Mouse (Mus musculus): ENCODE results near the gene Celsr2. TPM values are rescaled to one million over a fixed set of nuclear protein-coding genes. Genes with fewer than 3 reads are reported as not detected.

Gene Celsr2
- total RNA-seq (2021), result 100 to 1,000 TPM; 177 to 179 TPM
- long read RNA-seq, partial matches to known transcripts, result 25 of 49 reads
- long read RNA-seq, other reads (novel, unspliced or antisense), result 24 of 49 reads

GRCm38 (mm10) chr3:108414857-108415830 is at the start of gene Celsr2:
Gene Celsr2, minus strand, starts transcription at chr3:108415552.
- peak; percentile 54 to 63 for DNase-seq (ENCODE audit: low spot score in 2 of 2)

GRCm38 (mm10) chr3:108458866-108459265 is 43.5 kb upstream of the Celsr2 start:
- DNase-seq (ENCODE audit: low spot score in 2 of 2), result no peak

- no peak for DNase-seq (ENCODE audit: low spot score in 2 of 2)
These were observed 43.0 kb upstream of the Celsr2 start for GRCm38 (mm10) chr3:108458380-108458779.

DNA sequence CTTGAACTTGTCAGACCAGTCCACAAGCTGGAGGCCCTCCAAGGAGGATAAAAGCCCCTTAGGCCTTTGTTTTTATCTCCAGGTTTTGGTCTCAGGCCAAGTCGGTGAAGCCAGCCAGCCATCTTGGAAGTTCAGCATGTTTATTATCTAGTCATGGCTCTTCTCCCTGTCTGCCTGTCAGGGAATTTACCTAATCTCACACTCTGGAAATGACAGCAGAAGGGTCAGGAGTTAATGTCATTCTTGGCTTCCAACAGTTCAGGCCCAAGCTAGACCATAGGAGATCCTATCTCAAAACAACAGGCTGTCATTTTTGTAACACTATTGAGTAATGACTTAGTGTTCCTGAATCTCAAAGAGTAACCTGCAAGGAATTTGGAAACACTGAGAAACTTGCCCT is 38.8 kb upstream of the Celsr2 start:
- DNase-seq (ENCODE audit: low spot score in 2 of 2), result no peak

DNA sequence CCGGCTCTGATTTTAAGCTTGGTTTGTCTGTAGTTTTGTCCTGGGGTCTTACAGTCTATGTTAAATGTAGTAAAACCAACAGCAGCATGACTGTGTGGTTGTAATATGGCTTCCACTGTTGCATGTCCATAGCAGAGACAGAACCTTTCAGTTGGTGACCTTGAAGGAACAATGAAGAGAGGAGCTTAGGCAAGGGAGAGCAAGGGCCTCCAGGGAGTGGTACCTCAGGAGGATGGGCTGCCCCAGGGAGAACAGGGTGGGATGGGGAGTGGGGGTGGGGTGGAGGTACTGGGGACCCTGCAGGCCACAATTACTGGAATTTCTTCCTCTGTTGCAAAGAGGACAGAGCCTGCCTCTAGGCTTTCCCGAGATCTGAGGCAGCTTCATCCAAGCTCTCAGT is 36.6 kb upstream of the Celsr2 start:
- no peak for DNase-seq (ENCODE audit: low spot score in 2 of 2)

DNA sequence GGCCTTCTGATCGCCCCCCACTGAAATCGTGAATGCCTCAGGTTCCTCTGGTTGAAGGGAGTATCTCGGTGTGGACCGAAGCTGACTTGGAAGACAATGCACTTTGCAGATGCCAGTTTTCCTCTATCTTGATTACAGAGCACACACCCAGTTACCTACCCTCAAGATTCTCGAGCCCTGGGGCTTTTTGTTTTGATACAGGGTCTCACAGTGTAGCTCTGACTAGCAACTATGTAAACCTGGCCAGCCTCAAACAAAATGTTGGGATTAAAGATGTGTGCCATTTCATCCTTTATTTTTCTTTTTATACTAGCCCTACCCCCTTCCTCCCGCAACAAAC is 30.0 kb upstream of the Celsr2 start:
- DNase-seq (ENCODE audit: low spot score in 2 of 2), result no peak

- DNase-seq (ENCODE audit: low spot score in 2 of 2), result peak; percentile 83 to 90
These were observed 29.5 kb upstream of the Celsr2 start, which contains the start of gene Sars for GRCm38 (mm10) chr3:108444698-108445365. Gene Sars, minus strand, starts transcription at chr3:108445209.

GRCm38 (mm10) chr3:108444029-108444428 is 28.7 kb upstream of the Celsr2 start:
- DNase-seq (ENCODE audit: low spot score in 2 of 2), result no peak

- no peak for DNase-seq (ENCODE audit: low spot score in 2 of 2)
These were observed 21.0 kb upstream of the Celsr2 start for GRCm38 (mm10) chr3:108436380-108436714.

DNA sequence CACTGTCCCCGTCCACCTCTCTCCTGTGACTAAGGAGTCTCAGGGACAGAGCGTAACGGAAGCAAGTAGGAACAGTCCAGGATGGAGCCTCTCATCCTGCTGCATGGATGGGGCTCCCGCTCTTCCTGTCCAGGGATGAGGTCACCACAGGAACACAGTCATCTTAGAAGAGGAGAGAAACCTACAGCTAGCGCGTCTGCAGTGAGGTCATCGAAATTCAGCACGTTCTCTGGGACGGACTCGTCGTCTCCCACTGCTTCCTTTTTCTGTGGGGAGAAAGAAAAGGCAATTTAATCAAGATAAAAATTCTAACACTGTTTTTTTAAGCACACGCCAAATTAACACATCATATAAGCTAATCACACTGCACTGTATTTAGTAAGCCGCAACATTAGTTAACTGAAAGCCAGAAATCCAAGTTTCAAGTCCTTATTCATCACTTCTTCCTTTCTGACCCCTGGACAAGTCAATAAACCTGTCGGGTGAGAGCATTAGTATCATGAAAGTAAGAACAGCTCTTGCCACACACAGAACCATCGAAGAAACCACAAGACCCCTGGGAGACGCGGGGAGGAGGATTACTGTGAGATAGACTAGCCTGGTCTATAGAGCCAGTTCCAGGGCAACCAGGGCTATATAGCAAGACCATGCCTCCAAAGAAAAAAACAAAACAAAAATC is 20.5 kb upstream of the Celsr2 start:
- no peak for DNase-seq (ENCODE audit: low spot score in 2 of 2)

DNA sequence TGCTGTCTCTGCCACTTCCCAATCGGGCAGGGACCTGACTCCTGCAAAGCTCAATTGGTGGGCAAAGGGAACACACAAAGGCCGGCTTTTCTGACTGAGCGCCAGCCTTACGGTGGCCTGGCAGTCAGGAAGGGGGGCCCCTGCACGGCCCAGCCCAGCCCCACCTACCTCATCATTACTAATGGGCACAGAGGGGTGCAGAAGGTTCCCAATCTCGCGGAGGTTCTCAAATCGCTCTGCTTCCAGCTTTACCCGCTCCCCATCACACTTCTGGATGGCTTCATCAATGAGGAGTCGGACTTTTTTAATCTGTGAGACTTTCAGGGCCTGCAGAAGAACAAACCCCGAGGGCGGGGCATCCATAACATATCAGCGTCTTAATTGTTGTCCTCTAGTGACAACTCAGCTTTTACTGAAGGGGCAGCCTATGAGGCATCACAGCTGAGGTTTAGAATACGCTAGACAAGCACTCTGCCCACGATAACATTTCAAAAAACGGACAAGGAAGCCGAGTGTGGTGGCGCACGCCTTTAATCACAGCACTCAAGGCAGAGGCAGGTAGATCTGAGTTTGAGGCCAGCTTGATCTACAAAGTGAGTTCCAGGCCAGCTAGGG is 18.6 kb upstream of the Celsr2 start:
- no peak for DNase-seq (ENCODE audit: low spot score in 2 of 2)

- no peak for DNase-seq (ENCODE audit: low spot score in 2 of 2)
These were observed 18.0 kb upstream of the Celsr2 start for GRCm38 (mm10) chr3:108433188-108433880.

DNA sequence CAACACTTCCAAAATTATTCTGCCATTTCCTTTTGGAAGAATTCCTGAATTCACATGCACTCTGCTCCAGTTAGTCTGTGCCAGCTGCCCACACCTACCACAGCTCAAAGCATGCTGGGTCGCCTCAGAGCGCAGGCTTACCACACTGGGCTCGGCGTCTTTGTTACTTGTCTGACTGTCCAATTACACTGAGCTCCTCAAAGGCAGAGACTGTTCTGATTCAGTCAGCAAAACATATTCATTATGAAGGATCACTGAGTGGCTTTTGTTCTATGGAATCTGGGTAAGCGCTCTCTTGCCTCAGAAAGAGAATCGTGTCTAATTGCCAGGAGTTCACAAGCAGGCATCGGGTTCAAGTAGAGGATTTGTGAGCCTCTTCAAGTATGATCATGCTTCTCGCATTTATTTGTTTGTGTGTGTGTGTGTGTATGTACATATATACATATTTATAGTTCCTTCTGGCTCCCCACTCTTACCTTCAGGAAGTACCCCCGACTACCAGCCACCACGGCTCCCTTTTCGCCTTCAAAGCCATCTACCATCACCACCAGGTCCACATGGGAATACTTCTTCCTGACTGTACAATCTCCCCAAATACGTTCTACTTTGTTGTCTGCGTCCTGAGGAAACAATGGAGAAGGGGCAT is 17.3 kb upstream of the Celsr2 start:
- DNase-seq (ENCODE audit: low spot score in 2 of 2), result no peak

- DNase-seq (ENCODE audit: low spot score in 2 of 2), result no peak
These were observed 10.3 kb upstream of the Celsr2 start for GRCm38 (mm10) chr3:108425624-108426018.

- no peak for DNase-seq (ENCODE audit: low spot score in 2 of 2)
These were observed 9.7 kb upstream of the Celsr2 start for GRCm38 (mm10) chr3:108424944-108425623.

DNA sequence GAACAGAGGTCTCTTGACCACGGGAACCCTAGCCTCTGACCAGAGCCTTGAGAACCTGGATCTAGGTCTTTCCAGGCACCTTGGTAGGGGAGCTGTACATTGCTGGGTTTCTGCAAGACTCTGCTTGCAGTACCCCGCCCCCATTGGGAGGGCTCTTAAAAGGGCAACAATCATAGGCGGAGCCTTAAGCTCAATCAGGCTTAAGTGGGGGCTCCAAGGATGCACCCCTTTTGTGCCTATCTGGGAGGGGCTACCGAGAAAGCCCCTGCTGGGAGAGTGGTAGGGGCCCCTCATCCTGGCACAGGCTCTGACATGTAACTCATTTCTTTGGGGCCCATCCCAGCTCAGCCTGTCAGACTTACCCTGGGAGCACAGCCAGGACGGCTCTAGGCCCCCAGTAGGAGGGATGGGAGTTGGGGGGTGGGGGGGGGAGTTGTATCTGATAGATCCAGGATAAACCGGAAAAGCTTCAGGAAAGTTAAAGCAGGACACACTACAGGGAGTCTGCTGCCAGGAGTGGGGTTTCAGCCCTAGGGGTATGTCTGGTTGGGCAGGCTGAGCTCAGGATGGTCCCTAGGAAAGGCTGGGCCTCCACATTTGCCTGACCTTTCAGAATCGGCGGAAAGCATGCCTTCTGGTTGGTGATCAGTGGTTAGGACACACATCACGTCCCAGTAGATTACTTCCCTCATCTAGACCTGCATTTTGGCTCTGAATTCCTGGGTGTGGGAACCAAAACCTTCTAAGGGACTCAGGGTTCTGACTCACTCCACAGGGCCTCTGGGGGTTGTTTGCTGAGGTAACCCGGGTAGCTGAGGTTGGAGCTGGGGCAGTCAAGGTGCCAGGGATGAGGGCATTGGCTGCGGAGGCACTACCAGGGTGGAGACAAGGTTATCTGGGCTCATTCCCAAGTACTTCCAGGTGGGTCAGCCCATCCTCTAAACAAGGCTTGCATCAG is 8.8 kb upstream of the Celsr2 start:
- DNase-seq (ENCODE audit: low spot score in 2 of 2), result peak in 1 of 2 experiments; percentile 67

DNA sequence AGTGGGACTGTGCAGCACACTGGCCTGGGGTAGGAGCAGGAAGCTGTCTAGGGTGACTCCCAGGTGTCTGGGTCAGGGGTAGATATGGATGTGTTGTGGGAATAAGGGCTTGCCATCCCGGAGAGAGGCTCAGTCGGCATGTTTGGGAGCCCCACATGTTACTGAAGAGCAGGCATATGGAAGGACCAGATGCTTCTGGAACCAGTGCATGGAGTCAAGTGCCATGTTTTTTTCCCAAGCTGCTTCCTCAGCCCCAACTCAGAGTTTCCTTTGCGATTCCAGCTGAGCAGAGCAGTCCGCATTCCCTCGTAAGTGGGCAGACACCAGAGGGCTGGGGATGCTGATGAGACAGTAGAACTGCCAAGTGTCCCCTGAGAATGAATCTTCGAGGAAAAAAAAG is 7.7 kb upstream of the Celsr2 start:
- DNase-seq (ENCODE audit: low spot score in 2 of 2), result no peak

DNA sequence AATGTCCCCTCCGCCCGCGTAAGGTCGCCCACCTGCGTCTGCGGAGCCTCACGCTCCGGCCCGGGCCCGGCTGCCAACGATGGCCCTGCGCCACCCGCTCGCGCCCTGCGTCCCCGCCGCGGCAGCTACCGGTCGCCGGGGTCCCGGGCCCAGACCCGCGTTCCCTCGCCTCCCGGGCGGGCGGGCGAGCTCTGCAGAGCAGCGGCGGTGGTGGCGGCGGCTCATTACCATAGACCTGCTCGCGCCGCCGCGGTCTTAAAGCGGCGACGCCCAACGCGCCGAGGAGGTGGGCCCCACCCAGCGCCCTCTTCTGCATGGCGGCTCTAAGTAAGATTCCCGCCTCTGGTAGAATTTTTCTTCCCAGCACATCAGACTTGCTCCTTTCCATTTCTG is 475 bp upstream of the Celsr2 start:
- DNase-seq (ENCODE audit: low spot score in 2 of 2), result peak; percentile 78 to 88
